Mouse (Mus musculus) gastrocnemius, adult 2 months (tissue): Measurements from ENCODE around the gene Phf13. TPM values are rescaled to one million over a fixed set of nuclear protein-coding genes. Genes with fewer than 3 reads are reported as not detected.

Source experiments
- DNase-seq: peaks from one replicate; pipeline ENCODE4 v3.0.0; 2022
- H3K27ac ChIP-seq: fragments of 200-600 bp; 2 replicates; pipeline ENCODE4 v1.8.1; 2022; ENCODE audit warnings: mild to moderate bottlenecking
- H3K4me3 ChIP-seq: fragments of 200-600 bp; 2 replicates; pipeline ENCODE4 v1.8.1; 2022; ENCODE audit warnings: mild to moderate bottlenecking, moderate library complexity
- CTCF ChIP-seq: fragments of 200-600 bp; IDR thresholded peaks from 2 replicates; pipeline ENCODE4 v1.8.1; 2022; ENCODE audit warnings: antibody characterized with exemption, mild to moderate bottlenecking, moderate library complexity
- intact Hi-C: fragments of 180-260 bp; cut with DNase I; formaldehyde crosslinking; loops from one replicate; pipeline ENCODE4 v1.15.1; 2025
- total RNA-seq, 2 experiments: library from RNA; stranded (reverse); gene quantifications; 2 replicates each; pipeline ENCODE4 v1.2.3; 2021

Phf13 gene
- total RNA-seq, 2 experiments from 2014 or later = 4.5 to 4.6 TPM

- no peak overlapping the region for H3K27ac ChIP-seq
- no peak for TF ChIP-seq CTCF
- no peak for DNase-seq
- no peak overlapping the region for H3K4me3 ChIP-seq
- intact Hi-C loops = no loop called here
These were observed 47.3 kb downstream of the Phf13 start for GRCm38 (mm10) chr4:151948497-151949471.

- TF ChIP-seq CTCF = no peak
- intact Hi-C loops = no loop called here
- Histone ChIP-seq H3K4me3 (no peak overlapping the region), H3K27ac (no peak overlapping the region)
- DNase-seq = no peak
These were observed 49.8 kb downstream of the Phf13 start for GRCm38 (mm10) chr4:151946211-151946610.

Other genes with a start within 250 kb of the Phf13 start
- gene Camta1, start 134.4 kb downstream of the Phf13 start, total RNA-seq = 100 to 1,000 TPM in 1 of 2 experiments, 10 to 100 TPM in 1; 95.9 to 126 TPM
- 10 to 100 TPM; 52.8 to 70.8 TPM for gene Dnajc11, start 62.6 kb downstream of the Phf13 start, total RNA-seq
- gene Thap3, start 7.3 kb downstream of the Phf13 start, total RNA-seq = 10 to 100 TPM; 31.1 to 32.5 TPM
- 100 to 1,000 TPM in 1 of 2 experiments, 10 to 100 TPM in 1; 92.5 to 125 TPM for gene Klhl21, start 12.5 kb upstream of the Phf13 start, total RNA-seq
- gene Zbtb48, start 31.4 kb upstream of the Phf13 start, total RNA-seq = 1 to 10 TPM; 2.4 to 3.3 TPM
- under 1 TPM; 0.53 to 0.59 TPM for gene Tas1r1, start 42.3 kb upstream of the Phf13 start, total RNA-seq
- gene Nol9, start 43.1 kb upstream of the Phf13 start, total RNA-seq = 10 to 100 TPM; 10.6 to 11.7 TPM
- 1 to 10 TPM; 4.9 to 6.6 TPM for gene Plekhg5, start 76.2 kb upstream of the Phf13 start, total RNA-seq
- gene Tnfrsf25, start 119.7 kb upstream of the Phf13 start, total RNA-seq = 1 to 10 TPM in 1 of 2 experiments, under 1 TPM in 1; 0.38 to 2.0 TPM
- under 1 TPM; 0.13 to 0.45 TPM for gene Espn, start 156.1 kb upstream of the Phf13 start, total RNA-seq
- gene Hes2, start 162.6 kb upstream of the Phf13 start, total RNA-seq = not detected
- 10 to 100 TPM; 12.7 to 22.8 TPM for gene Acot7, start 181.9 kb upstream of the Phf13 start, total RNA-seq